21 mouse cellular contexts compared by ENCODE assay signal in the genomic region with DNA sequence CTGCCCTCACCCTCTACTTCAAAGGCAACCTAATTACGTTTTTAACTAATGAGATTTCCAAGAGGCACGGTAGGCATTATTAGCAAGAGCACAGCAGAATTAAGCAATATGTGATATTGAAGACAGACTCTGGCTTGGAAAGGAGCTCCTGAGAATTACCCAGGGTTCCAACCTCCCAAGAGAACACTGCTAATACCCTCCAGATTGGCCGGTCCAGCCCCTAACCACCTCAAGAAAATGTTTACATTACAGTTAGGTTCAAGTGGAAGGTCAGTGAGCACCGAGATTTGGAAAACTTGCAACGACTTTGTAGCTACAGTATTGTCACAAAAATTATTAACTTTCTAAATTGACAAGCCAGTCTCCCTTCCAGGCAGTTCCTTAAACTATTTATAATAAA.
"Had no signal": no experiment of that assay in that cellular context is flagged by ENCODE, and none has a peak within 500 bp of the region (broad histone marks: within the 10 kb centered on the region; RNA-seq: fewer than 3 reads in every experiment).

No protein-coding gene starts in this region.

- H3K4me2 ChIP-seq: limb, embryonic 13.5 days; liver, embryonic 12.5 days; liver, embryonic 15.5 days; lung, embryonic 15.5 days; stomach, embryonic 15.5 days had no signal

- H3K27me3 ChIP-seq: limb, embryonic 13.5 days; liver, embryonic 12.5 days; liver, embryonic 15.5 days; lung, embryonic 15.5 days; megakaryocyte, embryonic 14.5 days; stomach, embryonic 15.5 days had no signal

- H3K4me3 ChIP-seq: left cerebral cortex, adult 2 months; limb, embryonic 13.5 days; liver, embryonic 12.5 days; liver, embryonic 15.5 days; lung, embryonic 15.5 days; megakaryocyte, embryonic 14.5 days; midbrain, embryonic 10.5 days; stomach, embryonic 15.5 days had no signal

- H3K36me3 ChIP-seq: limb, embryonic 13.5 days; liver, embryonic 12.5 days; liver, embryonic 15.5 days; lung, embryonic 15.5 days; midbrain, embryonic 10.5 days; stomach, embryonic 15.5 days had no signal

- H3K27ac ChIP-seq: kidney, postnatal 0 days; left cerebral cortex, adult 2 months; limb, embryonic 13.5 days; liver, embryonic 12.5 days; liver, embryonic 15.5 days; lung, embryonic 15.5 days; midbrain, embryonic 10.5 days; stomach, embryonic 15.5 days had no signal

- H3K4me1 ChIP-seq: stomach, embryonic 15.5 days had no signal

- H3K9ac ChIP-seq: limb, embryonic 13.5 days; liver, embryonic 12.5 days; liver, embryonic 15.5 days; lung, embryonic 15.5 days; stomach, embryonic 15.5 days had no signal

- ATAC-seq: liver, embryonic 12.5 days had no signal

- DNase-seq: kidney, adult 18-20 months; kidney, adult 9 months; kidney, postnatal 36 days; layer of hippocampus, postnatal 36 days; liver; lung, adult 18-20 months; lung, postnatal 10 days; lung, postnatal 36 days; midbrain, embryonic 14.5 days; right cerebral cortex, postnatal 25 days; spleen, adult 18-20 months; thymus, postnatal 36 days had no signal

- H3K9me3 ChIP-seq: limb, embryonic 13.5 days; liver, embryonic 12.5 days; liver, embryonic 15.5 days; lung, embryonic 15.5 days; megakaryocyte, embryonic 14.5 days; midbrain, embryonic 10.5 days; stomach, embryonic 15.5 days had no signal
